Comparison of ENCODE assay signal across 11 mouse cellular contexts in genomic region chr15:95830206-95830560, GRCm38 (mm10). TPM values are rescaled to one million over a fixed set of nuclear protein-coding genes. Genes with fewer than 3 reads are reported as not detected.
DNase-seq lines count a peak whose midpoint lies in the region; ATAC-seq and TF ChIP-seq lines count a peak whose summit lies in the region.
"Had no signal": no experiment of that assay in that cellular context is flagged by ENCODE, and none has a peak within 500 bp of the region (broad histone marks: within the 10 kb centered on the region; RNA-seq: fewer than 3 reads in every experiment).

No protein-coding gene starts in this region.

- H3K4me1 ChIP-seq in kidney, embryonic 15.5 days = peaks cover 74% of the 10 kb centered on the region
- peaks cover 47% of the 10 kb centered on the region for H3K4me1 ChIP-seq in limb, embryonic 10.5 days

- H3K4me2 ChIP-seq in kidney, embryonic 15.5 days = peak overlapping the region; percentile 26

- ATAC-seq in kidney, embryonic 15.5 days (replicated peaks; ENCODE audit: low FRiP score) = no peak
- ATAC-seq: inflammation-experienced regulatory T-cells, adult 6 months; Patski had no signal

- H3K27ac ChIP-seq in gastrocnemius, adult 2 months = peak overlapping the region; percentile 85
- H3K27ac ChIP-seq in kidney, embryonic 15.5 days = peak overlapping the region; percentile 91
- H3K27ac ChIP-seq in limb, embryonic 10.5 days = peak overlapping the region; percentile 82

- no peak overlapping the region for H3K9ac ChIP-seq in kidney, embryonic 15.5 days

- intact Hi-C loops in gastrocnemius, adult 2 months (cut with DNase I) = no loop called here
- intact Hi-C loops in gastrocnemius, postnatal 36 days (cut with DNase I) = no loop called here

- peak overlapping the region; percentile 62 for H3K4me3 ChIP-seq in gastrocnemius, adult 2 months
- 0 out of 2 replicates have a peak overlapping the region, but pooled peaks have one; percentile 2 for H3K4me3 ChIP-seq in kidney, embryonic 15.5 days (replicated peaks)
- no peak overlapping the region for H3K4me3 ChIP-seq in limb, embryonic 10.5 days

- no peak for TF ChIP-seq CTCF in gastrocnemius, adult 2 months (IDR thresholded peaks at IDR 0.05)

- 67% methylated on average over 12 of the region's 12 CpGs for WGBS in kidney, embryonic 15.5 days
- WGBS in limb, embryonic 10.5 days = 76% methylated on average over 12 of the region's 12 CpGs

- DNase-seq in gastrocnemius, adult 2 months = no peak
- no peak for DNase-seq in gastrocnemius, postnatal 36 days
- DNase-seq in kidney, postnatal 10 days = no peak
- peak; percentile 31 for DNase-seq in ES-CJ7 (ENCODE audit: low read depth, low spot score)
- DNase-seq in limb, embryonic 10.5 days (ENCODE audit: low spot score) = no peak
- DNase-seq in spleen, postnatal 14 days (ENCODE audit: low spot score in 2 of 2) = no peak
- DNase-seq in layer of hippocampus, postnatal 10 days (ENCODE audit: low spot score in 2 of 2) = no peak
- DNase-seq: cerebellum, adult 18-20 months had no signal

- H3K36me3 ChIP-seq in kidney, embryonic 15.5 days = no peaks in the 10 kb centered on the region
- peaks cover 5% of the 10 kb centered on the region for H3K36me3 ChIP-seq in limb, embryonic 10.5 days

- no peaks in the 10 kb centered on the region for H3K9me3 ChIP-seq in kidney, embryonic 15.5 days (replicated peaks)
- no peaks in the 10 kb centered on the region for H3K9me3 ChIP-seq in limb, embryonic 10.5 days (replicated peaks)

- H3K27me3 ChIP-seq in kidney, embryonic 15.5 days = no peaks in the 10 kb centered on the region
- no peaks in the 10 kb centered on the region for H3K27me3 ChIP-seq in limb, embryonic 10.5 days (ENCODE audit: low read depth, poor library complexity, severe bottlenecking)
- H3K27me3 ChIP-seq: Patski had no signal

RNA-seq across cellular contexts. Expression of gene Ano6, which starts 39.5 kb away (rescaled TPM):
- total RNA-seq in gastrocnemius, adult 2 months (2021) = 10 to 100 TPM; 48.6 to 51.2 TPM
- 10 to 100 TPM; 36.1 to 37.1 TPM for total RNA-seq in gastrocnemius, postnatal 36 days (2021)
- 54.0 and 54.5 TPM in 2 replicates for polyA plus RNA-seq in kidney, embryonic 15.5 days (2015; fragmentation: Nextera tagmentation; extraction: Ambion mirVana)
- 33.5 and 44.6 TPM in 2 replicates for polyA plus RNA-seq in limb, embryonic 10.5 days (2016; fragmentation: Nextera tagmentation; extraction: Ambion mirVana)
- 10 to 100 TPM; 26.7 to 27.7 TPM for total RNA-seq in layer of hippocampus, postnatal 10 days (2021)
